Mouse (Mus musculus) stomach, postnatal 0 days (tissue): ENCODE measurements around the gene Mfsd14a. TPM values are rescaled to one million over a fixed set of nuclear protein-coding genes. Genes with fewer than 3 reads are reported as not detected.
A peak's percentile ranks its signal among the peaks of the same experiment; 100 is the strongest.

ENCODE experiments used
- ATAC-seq: fragments of 200-750 bp; cut with Nextera tagmentation; 2 replicates; pipeline ENCODE4 v1.8.0; 2017; ENCODE audit not compliant: low FRiP score, low TSS enrichment
- DNase-seq: peaks from one replicate; pipeline ENCODE4 v3.0.0-alpha.2; 2016; ENCODE audit warnings: low spot score
- H3K27ac ChIP-seq: fragments of 300-500 bp; sonication (generic); replicated peaks from 2 replicates; pipeline ENCODE4 v1.5.1; 2014; ENCODE audit warnings: mild to moderate bottlenecking, control low read depth
- H3K27me3 ChIP-seq: fragments of 300-500 bp; sonication (generic); 2 replicates; pipeline ENCODE4 v1.6.1; 2014; ENCODE audit warnings: low read length; ENCODE audit not compliant: control insufficient read depth, insufficient read depth
- H3K36me3 ChIP-seq: fragments of 300-500 bp; sonication (generic); 2 replicates; pipeline ENCODE4 v1.6.1; 2014; ENCODE audit warnings: low read length, mixed read lengths; ENCODE audit not compliant: control insufficient read depth, insufficient read depth
- H3K4me1 ChIP-seq: fragments of 300-500 bp; sonication (generic); replicated peaks from 2 replicates; pipeline ENCODE4 v1.6.1; 2014; ENCODE audit warnings: antibody characterized with exemption; ENCODE audit not compliant: control insufficient read depth, insufficient read depth
- H3K4me2 ChIP-seq: fragments of 300-500 bp; sonication (generic); replicated peaks from 2 replicates; pipeline ENCODE4 v1.6.1; 2014; ENCODE audit warnings: low read depth, mild to moderate bottlenecking, control low read depth, moderate library complexity
- H3K4me3 ChIP-seq: fragments of 300-500 bp; sonication (generic); 2 replicates; pipeline ENCODE4 v1.5.1; 2014; ENCODE audit warnings: low read depth, low read length, control low read depth
- H3K9ac ChIP-seq: fragments of 300-500 bp; sonication (generic); 2 replicates; pipeline ENCODE4 v1.6.1; 2014; ENCODE audit warnings: mild to moderate bottlenecking, low read length, control low read depth, mixed read lengths
- H3K9me3 ChIP-seq: fragments of 300-500 bp; sonication (generic); 2 replicates; pipeline ENCODE4 v1.6.1; 2016; ENCODE audit warnings: low read length; ENCODE audit not compliant: control insufficient read depth
- CTCF ChIP-seq: IDR thresholded peaks from 2 replicates; pipeline ENCODE4 v1.5.1; 2016; ENCODE audit warnings: antibody characterized with exemption, low read depth, mild to moderate bottlenecking, moderate library complexity
- EP300 ChIP-seq: optimal IDR thresholded peaks from 2 replicates; pipeline ENCODE3; 2016; ENCODE audit warnings: antibody characterized with exemption
- WGBS: fragments of 180-500 bp; shearing (Covaris S2); extraction: QIAGEN DNeasy Blood & Tissue Kit; methylation state at CpG from one replicate; pipeline ENCODE4 v1.1.7; 2014; 5-methylcytosine and 5-hydroxymethylcytosine counted together
- polyA plus RNA-seq: library from polyadenylated mRNA; unstranded; fragments of >200 nt; fragmentation: Nextera tagmentation; extraction: Ambion mirVana; gene quantifications from 2 replicates; pipeline ENCODE4 v1.2.1, GENCODE M21; 2015

Gene Mfsd14a
- polyA plus RNA-seq, 1 experiment from 2014 or later = 50.4 TPM

GRCm38 (mm10) chr3:116620636-116621370, 41.7 kb downstream of the Mfsd14a start:
- Histone ChIP-seq H3K9me3 (no peaks in the 10 kb centered on the region), H3K27ac (no peak overlapping the region), H3K4me1 (no peaks in the 10 kb centered on the region), H3K4me3 (no peak overlapping the region), H3K27me3 (no peaks in the 10 kb centered on the region), H3K4me2 (no peak overlapping the region), H3K9ac (no peak overlapping the region), H3K36me3 (0 out of 2 replicates have a peak, but pooled peaks cover 6% of the 10 kb centered on the region)
- ATAC-seq = no peak
- no peak for DNase-seq
- 87% methylated on average over 7 of the region's 7 CpGs for WGBS
- TF ChIP-seq CTCF = no peak
- TF ChIP-seq EP300 = no peak

- H3K36me3 ChIP-seq = 0 out of 2 replicates have a peak, but pooled peaks cover 7% of the 10 kb centered on the region
- H3K4me1 ChIP-seq = no peaks in the 10 kb centered on the region
- TF ChIP-seq EP300 (no peak), CTCF (no peak)
- no peaks in the 10 kb centered on the region for H3K9me3 ChIP-seq
- H3K27ac ChIP-seq = no peak overlapping the region
- 63% methylated on average over 6 of the region's 6 CpGs for WGBS
- no peak overlapping the region for H3K9ac ChIP-seq
- H3K27me3 ChIP-seq = no peaks in the 10 kb centered on the region
- DNase-seq = no peak
- ATAC-seq = no peak
- no peak overlapping the region for H3K4me3 ChIP-seq
- H3K4me2 ChIP-seq = no peak overlapping the region
These were observed 43.6 kb downstream of the Mfsd14a start for GRCm38 (mm10) chr3:116618855-116619254.

GRCm38 (mm10) chr3:116615318-116616068, 47.0 kb downstream of the Mfsd14a start:
- Histone ChIP-seq H3K36me3 (peaks cover 4% of the 10 kb centered on the region; the same call in 1 of the 2 replicates), H3K4me1 (no peaks in the 10 kb centered on the region), H3K4me3 (no peak overlapping the region), H3K27me3 (no peaks in the 10 kb centered on the region), H3K27ac (no peak overlapping the region), H3K4me2 (no peak overlapping the region), H3K9me3 (no peaks in the 10 kb centered on the region), H3K9ac (no peak overlapping the region)
- WGBS = 79% methylated on average over 8 of the region's 8 CpGs
- DNase-seq = no peak
- TF ChIP-seq EP300 (no peak), CTCF (no peak)
- ATAC-seq = no peak

GRCm38 (mm10) chr3:116614295-116614892, 48.1 kb downstream of the Mfsd14a start, which contains the start of gene Trmt13:
Gene Trmt13 (minus strand): TSS chr3:116614587.
- no peaks in the 10 kb centered on the region for H3K27me3 ChIP-seq
- 40% methylated on average over 10 of the region's 10 CpGs for WGBS
- H3K9ac ChIP-seq = no peak within 1 kb of the TSS
- no peaks in the 10 kb centered on the region for H3K9me3 ChIP-seq
- peak within 1 kb of the TSS; percentile 25; the same call in 1 of the 2 replicates for H3K4me2 ChIP-seq
- no peak within 1 kb of the TSS for H3K4me3 ChIP-seq
- H3K27ac ChIP-seq = peak within 1 kb of the TSS; percentile 58
- TF ChIP-seq CTCF (no peak), EP300 (no peak)
- peaks cover 4% of the 10 kb centered on the region; the same call in 1 of the 2 replicates for H3K36me3 ChIP-seq
- no peaks in the 10 kb centered on the region for H3K4me1 ChIP-seq
- ATAC-seq (peak; percentile 94), DNase-seq (peak; percentile 73)

DNA sequence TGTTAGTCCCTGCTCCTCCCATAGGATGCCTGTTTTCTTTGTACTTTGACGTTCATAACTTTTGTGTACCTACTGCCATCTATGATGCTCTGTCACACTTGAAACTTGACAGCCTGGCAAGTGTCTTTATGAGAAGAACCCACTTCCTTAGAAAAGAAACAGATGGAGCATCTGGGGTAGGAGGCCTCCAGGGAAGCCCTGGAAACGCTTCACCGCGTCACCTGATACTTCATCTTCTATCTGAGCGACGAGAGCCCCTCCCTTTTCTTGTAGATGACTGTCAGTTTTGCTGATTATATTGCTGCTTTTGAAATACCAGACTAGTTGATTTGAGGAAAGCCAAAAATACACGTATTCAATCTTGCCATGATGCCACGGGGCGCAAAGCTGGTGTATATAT, 57.9 kb downstream of the Mfsd14a start:
- no peak for DNase-seq
- Histone ChIP-seq H3K4me1 (no peaks in the 10 kb centered on the region), H3K4me2 (no peak overlapping the region), H3K9me3 (no peaks in the 10 kb centered on the region), H3K27me3 (no peaks in the 10 kb centered on the region), H3K27ac (no peak overlapping the region), H3K36me3 (0 out of 2 replicates have a peak, but pooled peaks cover 2% of the 10 kb centered on the region), H3K9ac (no peak overlapping the region), H3K4me3 (no peak overlapping the region)
- ATAC-seq = no peak
- no peak for TF ChIP-seq EP300
- no peak for TF ChIP-seq CTCF
- WGBS = 79% methylated on average over 9 of the region's 9 CpGs
